In genomic region chr7:143793121-143793520, GRCm38 (mm10) we compare ENCODE assay signal across 9 mouse cellular contexts. TPM values are rescaled to one million over a fixed set of nuclear protein-coding genes. Genes with fewer than 3 reads are reported as not detected.
DNase-seq lines count a peak whose midpoint lies in the region; ATAC-seq and TF ChIP-seq lines count a peak whose summit lies in the region.
"Had no signal": no experiment of that assay in that cellular context is flagged by ENCODE, and none has a peak within 500 bp of the region (broad histone marks: within the 10 kb centered on the region; RNA-seq: fewer than 3 reads in every experiment).

No protein-coding gene starts in this region.

- peak; percentile 46 for TF ChIP-seq CTCF in forebrain, postnatal 0 days (IDR thresholded peaks at IDR 0.05; ENCODE audit: low read depth)

- H3K9me3 ChIP-seq in forebrain, postnatal 0 days (ENCODE audit: low read length) = 0 out of 2 replicates have a peak, but pooled peaks cover 3% of the 10 kb centered on the region
- H3K9me3 ChIP-seq in forebrain, embryonic 12.5 days = no peaks in the 10 kb centered on the region
- no peaks in the 10 kb centered on the region for H3K9me3 ChIP-seq in intestine, embryonic 16.5 days (ENCODE audit: control insufficient read depth, low read length)
- H3K9me3 ChIP-seq: limb, embryonic 13.5 days had no signal

- DNase-seq in forebrain, postnatal 0 days = no peak
- peak; percentile 74 for DNase-seq in A20 (ENCODE audit: low read depth, low spot score)
- DNase-seq in adrenal gland, postnatal 14 days = peak; percentile 61
- DNase-seq in lung, postnatal 14 days = peak; percentile 56
- DNase-seq in thymus, postnatal 0 days (ENCODE audit: low spot score) = peak; percentile 49
- DNase-seq in gastrocnemius, postnatal 36 days = no peak

- no peak for ATAC-seq in forebrain, postnatal 0 days
- ATAC-seq in forebrain, embryonic 12.5 days (ENCODE audit: low FRiP score) = no peak
- peak; percentile 87 for ATAC-seq in intestine, embryonic 16.5 days

- H3K4me3 ChIP-seq in forebrain, postnatal 0 days (ENCODE audit: low read depth, low read length) = no peak overlapping the region
- no peak overlapping the region for H3K4me3 ChIP-seq in forebrain, embryonic 12.5 days (replicated peaks)
- H3K4me3 ChIP-seq in intestine, embryonic 16.5 days (ENCODE audit: low read length) = no peak overlapping the region
- H3K4me3 ChIP-seq: limb, embryonic 13.5 days had no signal

- WGBS in forebrain, postnatal 0 days = 51% methylated on average over 4 of the region's 4 CpGs
- 65% methylated on average over 4 of the region's 4 CpGs for WGBS in forebrain, embryonic 12.5 days
- 59% methylated on average over 4 of the region's 4 CpGs for WGBS in intestine, embryonic 16.5 days

- intact Hi-C loops in gastrocnemius, postnatal 36 days (cut with DNase I) = no loop called here

- no peaks in the 10 kb centered on the region for H3K4me1 ChIP-seq in forebrain, postnatal 0 days (ENCODE audit: insufficient read depth)
- no peaks in the 10 kb centered on the region for H3K4me1 ChIP-seq in forebrain, embryonic 12.5 days
- 0 out of 2 replicates have a peak, but pooled peaks cover 6% of the 10 kb centered on the region for H3K4me1 ChIP-seq in intestine, embryonic 16.5 days (ENCODE audit: control insufficient read depth, insufficient read depth, low read length)
- H3K4me1 ChIP-seq: limb, embryonic 13.5 days had no signal

- H3K9ac ChIP-seq in forebrain, postnatal 0 days = no peak overlapping the region
- H3K9ac ChIP-seq in forebrain, embryonic 12.5 days = no peak overlapping the region
- H3K9ac ChIP-seq in intestine, embryonic 16.5 days (ENCODE audit: low read depth, low read length) = no peak overlapping the region
- H3K9ac ChIP-seq: limb, embryonic 13.5 days had no signal

- no peaks in the 10 kb centered on the region for H3K27me3 ChIP-seq in forebrain, postnatal 0 days (ENCODE audit: insufficient read depth, low read length)
- H3K27me3 ChIP-seq in forebrain, embryonic 12.5 days = no peaks in the 10 kb centered on the region
- H3K27me3 ChIP-seq in intestine, embryonic 16.5 days (replicated peaks; ENCODE audit: control insufficient read depth, insufficient read depth, low read length) = no peaks in the 10 kb centered on the region
- H3K27me3 ChIP-seq: limb, embryonic 13.5 days had no signal

- no peak overlapping the region for H3K4me2 ChIP-seq in forebrain, postnatal 0 days (ENCODE audit: low read depth)
- H3K4me2 ChIP-seq in forebrain, embryonic 12.5 days = no peak overlapping the region
- H3K4me2 ChIP-seq in intestine, embryonic 16.5 days (ENCODE audit: low read depth, low read length) = no peak overlapping the region
- H3K4me2 ChIP-seq: limb, embryonic 13.5 days had no signal

- H3K36me3 ChIP-seq in forebrain, postnatal 0 days (ENCODE audit: insufficient read depth) = peaks cover 21% of the 10 kb centered on the region
- peaks cover 32% of the 10 kb centered on the region for H3K36me3 ChIP-seq in forebrain, embryonic 12.5 days (replicated peaks)
- H3K36me3 ChIP-seq in intestine, embryonic 16.5 days (ENCODE audit: control insufficient read depth, insufficient read depth, low read length) = peaks cover 12% of the 10 kb centered on the region

- H3K27ac ChIP-seq in forebrain, postnatal 0 days (ENCODE audit: low read depth, low read length) = no peak overlapping the region
- H3K27ac ChIP-seq in forebrain, embryonic 12.5 days = no peak overlapping the region
- no peak overlapping the region for H3K27ac ChIP-seq in intestine, embryonic 16.5 days (ENCODE audit: low read length)
- H3K27ac ChIP-seq: limb, embryonic 13.5 days had no signal

RNA-seq across cellular contexts. Expression of gene Mrgpre, which starts 8.8 kb away (rescaled TPM):
- 5.2 and 5.9 TPM in 2 replicates for total RNA-seq in forebrain, postnatal 0 days (2014; rRNA removed)
- polyA plus RNA-seq in forebrain, postnatal 0 days (2015; fragmentation: Nextera tagmentation; extraction: Ambion mirVana) = 5.9 and 8.3 TPM in 2 replicates
- polyA plus RNA-seq in forebrain, embryonic 12.5 days (2016; fragmentation: Nextera tagmentation; extraction: Ambion mirVana) = 2.7 and 3.2 TPM in 2 replicates
- total RNA-seq in adrenal gland, postnatal 14 days (2021) = 2.1 and 2.7 TPM in 2 replicates
- 1.4 and 1.5 TPM in 2 replicates for polyA plus RNA-seq in intestine, embryonic 16.5 days (2015; fragmentation: Nextera tagmentation; extraction: Ambion mirVana)
- polyA plus RNA-seq in thymus, postnatal 0 days (2015; fragmentation: Nextera tagmentation; extraction: Ambion mirVana) = 1.5 and 1.7 TPM in 2 replicates
- under 1 TPM; 0.43 to 0.54 TPM for total RNA-seq in gastrocnemius, postnatal 36 days (2021)

RNA-seq across cellular contexts. Expression of gene Mrgprg, which starts 26.3 kb away (rescaled TPM):
- total RNA-seq in forebrain, postnatal 0 days (2014; rRNA removed) = not detected in 2 replicates
- not detected in 2 replicates for polyA plus RNA-seq in forebrain, postnatal 0 days (2015; fragmentation: Nextera tagmentation; extraction: Ambion mirVana)
- not detected in 2 replicates for polyA plus RNA-seq in forebrain, embryonic 12.5 days (2016; fragmentation: Nextera tagmentation; extraction: Ambion mirVana)
- total RNA-seq in adrenal gland, postnatal 14 days (2021) = 0.85 and 1.5 TPM in 2 replicates
- not detected in 2 replicates for polyA plus RNA-seq in intestine, embryonic 16.5 days (2015; fragmentation: Nextera tagmentation; extraction: Ambion mirVana)
- polyA plus RNA-seq in thymus, postnatal 0 days (2015; fragmentation: Nextera tagmentation; extraction: Ambion mirVana) = 0.27 and 0.31 TPM in 2 replicates
- total RNA-seq in gastrocnemius, postnatal 36 days (2021) = not detected
- polyA plus RNA-seq: limb, embryonic 13.5 days had no signal

RNA-seq across cellular contexts. Expression of gene Nadsyn1, which starts 29.5 kb away (rescaled TPM):
- total RNA-seq in forebrain, postnatal 0 days (2014; rRNA removed) = 4.9 and 7.9 TPM in 2 replicates
- polyA plus RNA-seq in forebrain, postnatal 0 days (2015; fragmentation: Nextera tagmentation; extraction: Ambion mirVana) = 3.5 and 3.6 TPM in 2 replicates
- polyA plus RNA-seq in forebrain, embryonic 12.5 days (2016; fragmentation: Nextera tagmentation; extraction: Ambion mirVana) = 8.5 and 10.7 TPM in 2 replicates
- 12.7 and 16.3 TPM in 2 replicates for total RNA-seq in adrenal gland, postnatal 14 days (2021)
- 25.4 and 29.4 TPM in 2 replicates for polyA plus RNA-seq in intestine, embryonic 16.5 days (2015; fragmentation: Nextera tagmentation; extraction: Ambion mirVana)
- polyA plus RNA-seq in thymus, postnatal 0 days (2015; fragmentation: Nextera tagmentation; extraction: Ambion mirVana) = 7.1 and 7.7 TPM in 2 replicates
- 1 to 10 TPM; 3.6 to 3.9 TPM for total RNA-seq in gastrocnemius, postnatal 36 days (2021)

RNA-seq across cellular contexts. Expression of gene Dhcr7, which starts 29.8 kb away (rescaled TPM):
- 40.5 and 52.7 TPM in 2 replicates for total RNA-seq in forebrain, postnatal 0 days (2014; rRNA removed)
- 63.8 and 75.4 TPM in 2 replicates for polyA plus RNA-seq in forebrain, postnatal 0 days (2015; fragmentation: Nextera tagmentation; extraction: Ambion mirVana)
- polyA plus RNA-seq in forebrain, embryonic 12.5 days (2016; fragmentation: Nextera tagmentation; extraction: Ambion mirVana) = 60.9 and 62.5 TPM in 2 replicates
- total RNA-seq in adrenal gland, postnatal 14 days (2021) = 498 and 535 TPM in 2 replicates
- 98.0 and 105 TPM in 2 replicates for polyA plus RNA-seq in intestine, embryonic 16.5 days (2015; fragmentation: Nextera tagmentation; extraction: Ambion mirVana)
- polyA plus RNA-seq in thymus, postnatal 0 days (2015; fragmentation: Nextera tagmentation; extraction: Ambion mirVana) = 30.0 and 41.7 TPM in 2 replicates
- 1 to 10 TPM; 4.4 to 4.6 TPM for total RNA-seq in gastrocnemius, postnatal 36 days (2021)

RNA-seq across cellular contexts. Expression of gene Osbpl5, which starts 36.3 kb away (rescaled TPM):
- 38.3 and 43.8 TPM in 2 replicates for total RNA-seq in forebrain, postnatal 0 days (2014; rRNA removed)
- polyA plus RNA-seq in forebrain, postnatal 0 days (2015; fragmentation: Nextera tagmentation; extraction: Ambion mirVana) = 19.6 and 26.2 TPM in 2 replicates
- 15.1 and 17.5 TPM in 2 replicates for polyA plus RNA-seq in forebrain, embryonic 12.5 days (2016; fragmentation: Nextera tagmentation; extraction: Ambion mirVana)
- total RNA-seq in adrenal gland, postnatal 14 days (2021) = 26.0 and 36.8 TPM in 2 replicates
- 26.4 and 29.0 TPM in 2 replicates for polyA plus RNA-seq in intestine, embryonic 16.5 days (2015; fragmentation: Nextera tagmentation; extraction: Ambion mirVana)
- polyA plus RNA-seq in thymus, postnatal 0 days (2015; fragmentation: Nextera tagmentation; extraction: Ambion mirVana) = 6.5 and 6.6 TPM in 2 replicates
- total RNA-seq in gastrocnemius, postnatal 36 days (2021) = 10 to 100 TPM; 14.6 to 15.2 TPM

Comparison
In these comparisons a context has a peak if more than half of its experiments do, and no peak if none do; other contexts are left out.
1. DNase-seq: peak in A20 (single experiment), adrenal gland, postnatal 14 days (single experiment), lung, postnatal 14 days (single experiment) and thymus, postnatal 0 days (single experiment); none in forebrain, postnatal 0 days (single experiment) and gastrocnemius, postnatal 36 days (0 of 2).